Mouse (Mus musculus): ENCODE data around the gene Dlg1.

Gene Dlg1
- long read RNA-seq, experiment 1, full-length matches to known transcripts: 1 of 8 reads
- long read RNA-seq, experiment 1, partial matches to known transcripts: 2 of 8 reads
- long read RNA-seq, experiment 1, other reads (novel, unspliced or antisense): 5 of 8 reads
- long read RNA-seq, experiment 2, full-length matches to known transcripts: 1 of 11 reads
- long read RNA-seq, experiment 2, partial matches to known transcripts: 3 of 11 reads
- long read RNA-seq, experiment 2, other reads (novel, unspliced or antisense): 7 of 11 reads

DNA sequence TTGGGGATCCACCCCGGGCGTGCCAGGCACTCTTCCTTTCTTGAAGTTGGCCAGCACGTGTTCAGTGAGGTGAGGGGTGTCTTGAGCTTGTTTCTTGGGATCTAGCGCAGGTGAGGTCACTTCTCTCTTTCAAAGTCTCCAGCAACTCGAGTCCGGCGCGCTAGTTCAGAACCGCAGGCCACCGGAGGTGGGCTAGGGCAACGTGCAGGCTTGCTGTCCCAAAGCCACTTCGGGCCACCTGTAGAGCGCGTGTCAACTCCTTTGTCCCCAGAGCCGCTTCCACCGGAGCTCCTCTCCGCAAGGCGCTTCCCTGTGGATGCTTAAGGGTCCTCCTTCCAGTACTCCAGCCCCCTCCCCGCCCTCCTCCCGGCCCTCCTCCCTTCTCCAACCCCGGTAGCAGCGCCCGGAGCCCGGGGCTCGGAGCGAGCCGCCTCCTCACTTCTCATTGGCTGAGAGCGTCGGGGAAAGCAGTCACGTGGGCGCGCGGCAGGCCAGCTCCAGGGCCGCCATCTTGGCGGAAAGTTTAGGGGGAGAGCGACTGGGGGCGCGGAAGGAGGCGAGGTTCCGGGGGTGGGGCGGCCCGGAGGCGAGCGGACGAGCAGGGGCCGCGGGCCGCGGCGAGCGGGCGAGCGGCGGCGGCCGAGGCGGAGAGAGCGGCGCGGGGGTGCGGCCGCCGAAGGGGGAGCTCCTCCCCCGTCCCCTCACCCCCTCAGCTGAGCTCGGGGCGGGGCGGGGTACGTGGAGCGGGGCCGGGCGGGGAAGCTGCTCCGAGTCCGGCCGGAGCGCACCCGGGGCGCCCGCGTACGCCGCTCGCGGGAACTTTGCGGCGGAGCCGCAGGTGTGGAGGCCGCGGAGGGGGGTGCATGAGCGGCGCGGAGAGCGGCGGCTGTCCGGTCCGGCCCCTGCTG lies at the start of gene Dlg1:
TSS of gene Dlg1 (plus strand) at position 65 of the 908 bp plus-strand sequence.
- intact Hi-C loops (cut with DNase I): no loop called here

GRCm38 (mm10) chr16:31616382-31616781 lies 46.9 kb upstream of the Dlg1 start:
- intact Hi-C loops (cut with DNase I): no loop called here

- intact Hi-C loops (cut with DNase I): no loop called here
Measured at GRCm38 (mm10) chr16:31617128-31617527, 46.1 kb upstream of the Dlg1 start.

- intact Hi-C loops (cut with DNase I): no loop called here
Measured at GRCm38 (mm10) chr16:31617823-31618371, 45.3 kb upstream of the Dlg1 start.

DNA sequence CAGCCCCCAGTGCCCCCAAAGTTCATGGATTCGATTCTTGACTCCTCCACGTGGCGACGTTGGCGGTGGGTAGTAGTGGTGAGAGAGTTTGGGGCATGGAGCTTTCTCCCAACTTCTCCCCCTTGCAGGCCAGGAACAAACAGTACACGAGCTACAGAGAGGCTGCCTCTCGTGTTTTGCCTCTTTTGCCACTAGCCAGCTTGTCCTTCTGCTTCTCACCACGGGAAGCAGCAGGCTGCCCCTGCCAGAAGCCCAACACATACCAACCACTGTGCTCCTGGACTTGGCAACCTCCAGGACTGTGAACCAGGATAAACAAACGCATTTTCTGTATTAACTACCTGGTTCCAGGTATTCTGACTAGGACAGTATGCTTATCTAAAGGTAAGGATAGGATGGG lies 44.6 kb upstream of the Dlg1 start:
- intact Hi-C loops (cut with DNase I): no loop called here

DNA sequence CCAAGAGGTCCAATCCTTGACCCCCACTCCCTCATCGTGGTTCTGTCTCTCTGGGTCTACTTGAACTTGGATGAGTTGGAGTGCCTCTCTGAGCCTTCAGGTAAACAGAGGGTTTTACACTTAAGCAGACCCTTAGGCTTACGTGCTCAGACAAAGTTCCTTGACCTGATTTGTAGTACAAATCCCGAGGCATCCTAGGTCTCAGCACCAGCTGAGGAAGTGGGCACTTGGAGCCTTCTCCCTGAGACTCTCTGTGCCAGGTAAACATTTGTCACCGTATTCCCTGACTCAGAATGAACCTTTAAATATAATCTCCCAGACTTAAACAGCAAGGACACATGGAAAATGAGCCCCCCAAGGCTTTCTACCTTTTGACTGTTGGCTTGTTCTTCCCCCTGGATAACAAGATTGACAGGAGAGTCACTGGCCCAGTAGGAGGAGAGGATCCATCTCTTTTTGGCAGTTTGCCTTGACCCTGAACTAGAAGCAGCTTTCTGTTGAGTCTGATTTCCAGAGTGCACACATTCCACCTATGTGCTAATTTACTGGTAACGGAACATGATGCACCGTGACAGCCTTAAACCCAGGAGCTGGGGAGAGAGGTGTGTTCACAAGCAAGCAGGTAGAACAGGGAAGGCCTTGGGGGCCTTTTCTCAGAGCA lies 43.4 kb upstream of the Dlg1 start:
- intact Hi-C loops (cut with DNase I): no loop called here

DNA sequence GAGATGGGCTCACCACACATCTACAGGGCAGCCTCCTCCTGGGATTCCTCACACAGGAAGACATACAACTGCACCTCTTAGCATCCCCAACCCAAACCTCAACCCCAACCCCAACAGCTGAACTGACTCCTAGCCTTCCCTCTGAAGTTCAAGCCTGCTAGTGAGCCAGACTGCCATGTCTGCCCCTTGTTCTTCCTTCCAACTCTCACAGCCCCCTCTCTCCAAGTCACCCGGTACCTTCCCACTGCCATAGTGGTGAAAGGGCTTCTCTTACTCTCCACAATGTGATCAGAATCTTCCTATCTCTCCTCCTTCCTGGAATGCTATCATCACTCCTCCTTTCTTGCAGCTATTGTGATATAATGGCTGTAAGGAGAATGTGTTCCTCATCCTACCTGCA lies 40.9 kb upstream of the Dlg1 start:
- intact Hi-C loops (cut with DNase I): no loop called here

- intact Hi-C loops (cut with DNase I): no loop called here
Measured at GRCm38 (mm10) chr16:31623136-31623535, 40.1 kb upstream of the Dlg1 start.

- intact Hi-C loops (cut with DNase I): no loop called here
Measured at GRCm38 (mm10) chr16:31624749-31625148, 38.5 kb upstream of the Dlg1 start.

- intact Hi-C loops (cut with DNase I): no loop called here
Measured at GRCm38 (mm10) chr16:31626331-31626730, 36.9 kb upstream of the Dlg1 start.

GRCm38 (mm10) chr16:31630381-31630780 lies 32.9 kb upstream of the Dlg1 start:
- intact Hi-C loops (cut with DNase I): no loop called here

DNA sequence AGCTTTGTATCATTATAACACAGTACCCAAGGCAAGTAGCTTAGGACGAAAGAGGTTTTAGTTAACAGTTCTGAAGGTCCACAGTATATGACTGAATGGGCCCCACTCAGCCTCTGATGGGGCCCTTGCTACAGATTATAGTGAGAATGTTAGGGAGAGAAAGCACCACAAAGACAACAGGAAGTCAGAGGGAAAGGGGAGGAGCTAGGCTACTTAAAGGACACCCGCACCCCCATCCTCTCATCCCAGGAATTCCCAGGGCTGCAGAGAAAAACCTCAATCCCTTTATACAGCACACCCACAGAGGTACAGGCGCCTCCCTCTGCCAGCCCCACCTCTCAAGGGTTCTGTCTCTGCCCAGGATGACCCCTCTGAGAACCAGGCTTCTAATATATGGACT lies 32.2 kb upstream of the Dlg1 start:
- intact Hi-C loops (cut with DNase I): no loop called here

- intact Hi-C loops (cut with DNase I): no loop called here
Measured at GRCm38 (mm10) chr16:31634371-31634770, 28.9 kb upstream of the Dlg1 start.

DNA sequence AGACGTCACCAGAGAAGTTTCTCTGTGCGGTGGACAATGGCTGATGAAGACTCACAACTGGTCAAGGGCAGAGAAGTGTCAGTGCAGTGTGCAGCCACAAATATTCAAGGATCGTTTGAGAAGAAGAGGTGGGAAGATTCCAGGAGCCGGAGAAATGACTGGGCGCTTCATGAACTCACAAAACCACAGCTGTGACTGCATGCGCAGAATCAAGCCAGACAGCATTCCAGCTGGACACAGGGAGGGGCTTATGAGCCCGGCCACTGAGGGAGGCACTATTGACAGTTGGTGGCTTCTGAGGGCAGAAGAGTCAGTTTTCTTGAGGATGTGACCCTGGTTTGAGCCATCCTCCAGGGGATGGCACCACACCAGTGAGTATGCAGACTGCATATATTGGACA lies 24.9 kb upstream of the Dlg1 start:
- intact Hi-C loops (cut with DNase I): no loop called here

DNA sequence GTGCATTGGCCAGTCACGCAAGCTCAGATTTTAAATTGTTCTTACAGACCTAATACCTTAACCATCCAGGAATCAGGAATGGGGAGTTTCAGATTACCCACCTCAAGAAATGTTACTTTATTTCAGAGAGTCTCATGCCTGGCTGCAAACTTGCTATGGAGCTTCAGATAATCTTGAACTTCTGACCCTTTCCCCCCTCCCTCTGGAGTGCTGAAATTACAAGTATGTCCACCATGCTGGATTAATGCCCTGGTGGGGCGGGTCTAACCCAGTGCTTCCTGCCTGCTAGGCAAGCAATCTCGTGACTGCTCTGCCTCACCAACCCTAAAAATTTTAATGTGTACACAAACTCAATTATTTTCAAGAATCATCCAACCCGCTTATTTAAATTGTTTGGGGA lies 23.3 kb upstream of the Dlg1 start:
- intact Hi-C loops (cut with DNase I): no loop called here

DNA sequence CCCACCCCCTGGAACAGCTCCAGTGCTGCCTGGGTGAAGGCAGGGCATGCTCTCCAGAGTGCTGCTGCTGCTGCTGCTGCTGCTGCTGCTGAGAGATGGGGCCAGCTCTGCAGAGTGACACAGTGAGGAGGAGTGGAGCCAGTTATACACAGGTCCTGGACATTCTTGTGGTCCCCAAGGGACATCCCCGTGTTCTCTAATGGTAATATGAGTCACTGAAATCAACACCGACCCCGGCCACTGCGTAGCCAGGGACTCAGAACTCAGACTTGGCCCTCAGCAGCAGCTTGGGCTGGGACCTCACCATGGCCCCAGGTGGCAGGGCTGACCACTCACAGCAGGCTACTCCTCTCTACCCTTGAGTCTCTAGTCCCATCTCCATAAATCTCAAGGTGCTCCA lies 21.5 kb upstream of the Dlg1 start:
- intact Hi-C loops (cut with DNase I): no loop called here

- intact Hi-C loops (cut with DNase I): no loop called here
Measured at GRCm38 (mm10) chr16:31647221-31647620, 16.0 kb upstream of the Dlg1 start.

DNA sequence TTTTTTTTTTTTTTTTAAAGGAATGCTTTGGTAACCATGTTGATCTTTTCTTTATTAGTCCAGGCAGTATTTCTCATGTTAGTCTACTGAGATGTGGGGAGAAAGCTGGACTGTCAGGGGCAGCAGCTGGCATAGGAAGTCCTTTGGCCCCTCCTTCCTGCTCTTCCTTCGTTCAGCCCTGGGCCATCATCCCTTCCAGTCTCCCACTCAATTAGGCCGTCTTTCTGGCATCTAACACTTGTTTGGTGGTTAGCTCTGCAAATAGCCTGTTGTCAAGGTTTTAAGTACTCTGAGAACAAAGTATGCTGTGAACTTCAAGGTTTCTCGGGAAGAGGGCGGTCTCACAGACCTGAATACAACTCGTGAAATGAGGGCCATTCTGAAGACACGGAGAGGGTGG lies 12.5 kb upstream of the Dlg1 start:
- intact Hi-C loops (cut with DNase I): no loop called here

- intact Hi-C loops (cut with DNase I): no loop called here
Measured at GRCm38 (mm10) chr16:31651541-31651940, 11.7 kb upstream of the Dlg1 start.

DNA sequence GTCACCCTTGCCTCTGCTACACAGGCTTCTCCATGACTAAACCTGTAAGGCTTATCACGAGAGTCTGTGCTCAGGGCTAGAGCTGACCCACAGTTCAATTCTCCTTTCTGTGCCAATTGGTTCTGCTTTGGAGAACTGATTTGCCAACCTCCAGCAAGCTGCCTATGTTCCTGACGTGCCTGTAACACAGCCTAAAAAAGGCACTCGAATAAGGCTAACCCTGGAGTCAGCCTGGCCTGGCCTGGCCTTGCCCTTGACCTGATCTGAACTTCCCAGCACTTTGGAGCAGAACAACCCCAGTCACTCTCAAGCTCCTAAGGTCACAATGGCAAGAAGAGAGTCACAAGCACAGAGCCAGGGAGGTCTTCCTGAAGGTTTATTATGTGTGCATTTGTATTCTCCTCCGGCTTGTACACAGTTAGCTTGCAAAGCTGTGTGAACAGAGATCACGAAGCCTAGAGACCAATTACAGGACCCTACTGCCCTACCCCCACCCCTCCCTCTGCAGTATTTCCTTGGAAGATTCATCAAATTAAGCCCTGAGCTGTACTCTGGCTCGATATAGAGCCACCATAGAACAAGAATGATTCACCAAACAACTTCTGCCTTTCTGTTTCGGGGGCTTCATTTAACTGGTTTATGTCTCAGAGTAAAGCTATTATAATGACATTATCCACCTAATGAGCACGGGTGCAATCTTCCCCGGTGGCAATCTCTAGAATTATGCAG lies 11.0 kb upstream of the Dlg1 start:
- intact Hi-C loops (cut with DNase I): no loop called here

GRCm38 (mm10) chr16:31653616-31654015 lies 9.6 kb upstream of the Dlg1 start:
- intact Hi-C loops (cut with DNase I): no loop called here

Data from adrenal gland (tissue).